Mouse (Mus musculus) liver, embryonic 15.5 days (tissue): ENCODE measurements around the gene Ntn3. TPM values are rescaled to one million over a fixed set of nuclear protein-coding genes. Genes with fewer than 3 reads are reported as not detected.

Source experiments
- ATAC-seq: fragments of 200-750 bp; cut with Nextera tagmentation; 2 replicates; pipeline ENCODE4 v1.8.0; 2017; ENCODE audit warnings: moderate number of reproducible peaks, mild to moderate bottlenecking, moderate library complexity; ENCODE audit not compliant: insufficient read depth
- H3K27ac ChIP-seq: fragments of 300-500 bp; sonication (generic); replicated peaks from 2 replicates; pipeline ENCODE4 v1.5.1; 2015; ENCODE audit warnings: mild to moderate bottlenecking, inconsistent platforms
- H3K27me3 ChIP-seq: fragments of 300-500 bp; sonication (generic); 2 replicates; pipeline ENCODE4 v1.6.1; 2015; ENCODE audit warnings: mild to moderate bottlenecking, inconsistent platforms
- H3K36me3 ChIP-seq: fragments of 300-500 bp; sonication (generic); replicated peaks from 2 replicates; pipeline ENCODE4 v1.6.1; 2015; ENCODE audit warnings: moderate library complexity, mild to moderate bottlenecking, inconsistent platforms
- H3K4me1 ChIP-seq: fragments of 300-500 bp; sonication (generic); replicated peaks from 2 replicates; pipeline ENCODE4 v1.6.1; 2015; ENCODE audit warnings: inconsistent platforms
- H3K4me2 ChIP-seq: fragments of 300-500 bp; sonication (generic); 2 replicates; pipeline ENCODE4 v1.6.1; 2015; ENCODE audit warnings: moderate library complexity, mild to moderate bottlenecking, inconsistent platforms
- H3K4me3 ChIP-seq: fragments of 300-500 bp; sonication (generic); replicated peaks from 2 replicates; pipeline ENCODE4 v1.5.1; 2015; ENCODE audit warnings: mild to moderate bottlenecking, inconsistent platforms
- H3K9ac ChIP-seq: fragments of 300-500 bp; sonication (generic); 2 replicates; pipeline ENCODE4 v1.6.1; 2015; ENCODE audit warnings: moderate library complexity, mild to moderate bottlenecking, inconsistent platforms
- H3K9me3 ChIP-seq: fragments of 300-500 bp; sonication (generic); replicated peaks from 2 replicates; pipeline ENCODE4 v1.6.1; 2016; ENCODE audit warnings: inconsistent platforms
- WGBS: fragments of 180-500 bp; shearing (Covaris S2); methylation state at CpG from one replicate; pipeline ENCODE4 v1.1.7; 2015; ENCODE audit warnings: mixed read lengths; ENCODE audit not compliant: insufficient replicate concordance; 5-methylcytosine and 5-hydroxymethylcytosine counted together
- polyA plus RNA-seq: library from polyadenylated mRNA; unstranded; fragments of >200 nt; fragmentation: Nextera tagmentation; extraction: Ambion mirVana; gene quantifications from 2 replicates; pipeline ENCODE4 v1.2.1, GENCODE M21; 2015

Ntn3 gene
- polyA plus RNA-seq, 1 experiment from 2014 or later, result 1.1 TPM

DNA sequence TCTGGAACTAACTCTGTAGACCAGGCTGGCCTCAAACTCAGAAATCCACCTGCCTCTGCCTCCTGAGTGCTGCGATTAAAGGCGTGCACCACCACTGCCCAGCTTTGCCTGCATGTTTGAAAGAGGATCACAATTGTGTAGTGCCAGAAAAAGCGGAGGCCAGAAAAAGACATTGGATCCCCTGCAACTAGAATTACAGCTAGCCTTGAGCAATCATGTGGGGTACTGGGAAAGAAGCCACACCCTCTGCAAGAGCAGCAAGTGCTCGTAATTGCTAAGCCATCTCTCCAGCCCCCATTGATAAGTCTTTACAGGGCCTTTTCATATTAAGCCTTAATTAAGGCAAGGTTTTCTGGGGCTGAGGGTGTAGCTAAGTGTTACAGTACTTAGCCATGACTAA, 17.9 kb downstream of the Ntn3 start:
- no peak overlapping the region for H3K4me3 ChIP-seq
- H3K27ac ChIP-seq, result no peak overlapping the region
- 63% methylated on average over 4 of the region's 4 CpGs for WGBS
- H3K27me3 ChIP-seq, result no peaks in the 10 kb centered on the region
- no peak overlapping the region for H3K9ac ChIP-seq
- H3K9me3 ChIP-seq, result no peaks in the 10 kb centered on the region
- H3K4me1 ChIP-seq, result peaks cover 61% of the 10 kb centered on the region
- peaks cover 44% of the 10 kb centered on the region for H3K36me3 ChIP-seq
- no peak for ATAC-seq
- no peak overlapping the region for H3K4me2 ChIP-seq

DNA sequence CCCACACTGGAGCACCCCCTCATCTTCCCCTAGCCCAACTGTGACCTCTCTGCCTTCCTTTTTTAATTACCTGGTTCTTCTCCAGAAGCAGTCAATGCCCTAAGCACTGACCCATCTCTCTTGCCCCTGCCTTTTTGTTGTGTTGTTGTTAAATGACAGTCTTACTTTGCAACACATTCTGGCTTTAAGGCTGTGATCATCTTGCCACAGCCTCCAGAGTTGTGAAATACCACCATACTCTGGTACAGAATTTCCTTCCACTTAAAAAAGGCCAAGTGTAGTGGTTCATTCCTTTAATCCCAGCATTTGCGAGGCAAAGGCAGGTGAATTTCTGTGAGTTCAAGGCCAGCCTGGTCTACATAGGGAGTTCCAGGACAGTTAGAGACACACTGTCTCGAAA, 18.4 kb downstream of the Ntn3 start:
- no peak for ATAC-seq
- Histone ChIP-seq H3K9me3 (no peaks in the 10 kb centered on the region), H3K27me3 (no peaks in the 10 kb centered on the region), H3K4me2 (no peak overlapping the region), H3K36me3 (peaks cover 46% of the 10 kb centered on the region), H3K4me3 (no peak overlapping the region), H3K9ac (no peak overlapping the region), H3K4me1 (peaks cover 55% of the 10 kb centered on the region), H3K27ac (no peak overlapping the region; the same call in 1 of the 2 replicates)
- 66% methylated on average over 2 of the region's 2 CpGs for WGBS

DNA sequence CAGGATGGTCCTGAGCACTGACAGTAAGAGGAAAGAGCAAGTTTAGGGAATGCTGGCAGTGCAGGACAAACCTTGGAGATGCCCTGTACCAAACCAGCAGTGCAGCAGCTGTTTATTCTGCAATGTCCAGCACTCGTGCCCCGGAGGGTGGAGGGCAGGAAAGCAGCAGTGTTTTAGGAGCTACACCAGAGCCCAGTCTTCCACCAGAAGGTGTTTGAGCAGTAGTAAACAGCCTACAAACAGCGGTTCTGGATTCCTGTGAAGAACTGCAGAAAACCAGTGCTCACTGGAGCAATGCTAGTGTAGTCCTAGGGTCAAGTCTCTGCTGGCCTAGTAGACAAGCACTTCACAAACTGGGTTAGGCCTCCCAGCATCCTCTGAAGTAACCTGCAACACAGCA, 35.1 kb downstream of the Ntn3 start:
- no peaks in the 10 kb centered on the region for H3K27me3 ChIP-seq
- H3K4me3 ChIP-seq, result no peak overlapping the region
- no peak overlapping the region for H3K4me2 ChIP-seq
- peaks cover 6% of the 10 kb centered on the region for H3K36me3 ChIP-seq
- 77% methylated on average over 3 of the region's 3 CpGs for WGBS
- no peak overlapping the region for H3K9ac ChIP-seq
- no peak for ATAC-seq
- H3K4me1 ChIP-seq, result peaks cover 35% of the 10 kb centered on the region
- H3K9me3 ChIP-seq, result no peaks in the 10 kb centered on the region
- peak overlapping the region; percentile 22; the same call in 1 of the 2 replicates for H3K27ac ChIP-seq

DNA sequence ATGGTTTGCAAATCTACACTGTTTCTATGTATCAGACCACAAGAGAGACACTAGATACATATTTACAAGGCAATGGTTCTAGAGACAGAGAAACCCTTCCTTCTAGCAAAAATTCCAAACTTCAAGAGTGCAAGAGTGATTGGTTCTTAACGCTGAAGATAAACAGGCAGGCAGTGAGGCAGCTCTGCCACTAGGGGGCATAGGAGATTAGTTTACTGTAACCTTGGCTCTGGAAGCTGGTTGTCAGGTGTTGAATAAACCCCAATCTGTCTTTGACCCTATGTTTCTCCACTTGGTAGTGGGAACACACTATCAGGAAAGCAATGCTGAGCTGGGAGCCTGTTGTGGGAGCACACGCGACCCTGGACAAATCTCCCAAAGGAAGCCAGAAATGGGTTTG, 35.9 kb downstream of the Ntn3 start:
- Histone ChIP-seq H3K9me3 (no peaks in the 10 kb centered on the region), H3K27me3 (no peaks in the 10 kb centered on the region), H3K4me1 (peaks cover 38% of the 10 kb centered on the region), H3K27ac (peak overlapping the region; percentile 22; the same call in 1 of the 2 replicates), H3K36me3 (0 out of 2 replicates have a peak, but pooled peaks cover 1% of the 10 kb centered on the region), H3K4me3 (no peak overlapping the region), H3K4me2 (no peak overlapping the region), H3K9ac (no peak overlapping the region)
- 2% methylated on average over 3 of the region's 3 CpGs for WGBS
- no peak for ATAC-seq

DNA sequence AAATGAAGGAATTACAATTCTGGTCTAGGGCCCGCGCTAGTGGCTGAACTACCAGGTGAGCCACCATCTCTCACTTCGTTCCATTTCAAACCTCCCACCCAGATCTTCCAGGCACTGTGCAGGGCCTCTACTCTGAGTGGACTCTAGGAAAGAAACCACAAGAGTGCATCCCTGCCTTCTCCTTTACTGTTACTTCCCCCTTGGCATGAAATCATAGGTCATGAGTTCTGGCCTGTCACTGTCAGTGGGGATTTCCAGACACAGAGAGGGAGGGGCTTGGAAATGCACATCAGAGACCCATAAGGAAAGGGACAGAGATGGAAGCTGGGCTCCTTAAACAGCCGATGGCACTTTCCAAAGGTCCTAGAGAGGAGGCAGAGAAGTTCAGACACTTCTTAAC, 37.6 kb downstream of the Ntn3 start:
- Histone ChIP-seq H3K36me3 (peaks cover 13% of the 10 kb centered on the region), H3K4me3 (no peak overlapping the region), H3K27ac (0 out of 2 replicates have a peak overlapping the region, but pooled peaks have one; percentile 98), H3K4me1 (peaks cover 54% of the 10 kb centered on the region), H3K4me2 (no peak overlapping the region), H3K27me3 (no peaks in the 10 kb centered on the region), H3K9me3 (no peaks in the 10 kb centered on the region), H3K9ac (no peak overlapping the region)
- no peak for ATAC-seq
- WGBS, result 70% methylated on average over 4 of the region's 4 CpGs

DNA sequence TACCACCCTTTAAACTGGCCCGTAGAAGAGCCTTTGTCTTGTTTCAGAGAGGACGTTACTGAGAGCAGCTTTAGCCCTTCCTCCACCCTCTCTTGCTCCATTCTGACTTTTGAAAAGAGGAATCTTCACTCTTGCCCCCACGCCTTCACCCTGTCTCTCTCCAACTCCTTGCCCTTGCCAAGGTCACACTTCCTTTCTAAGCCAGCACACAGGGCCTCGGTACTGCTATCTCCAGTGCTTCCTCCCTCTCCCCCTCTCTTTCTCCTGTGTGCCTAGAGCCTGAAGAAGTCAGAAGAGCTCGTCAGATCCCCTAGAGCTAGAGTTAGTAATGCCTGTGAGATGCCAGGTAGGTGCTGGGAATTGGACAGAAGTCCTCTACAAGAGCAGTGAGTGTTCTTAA, 38.6 kb downstream of the Ntn3 start:
- H3K4me3 ChIP-seq, result peak overlapping the region; percentile 93
- WGBS, result 51% methylated on average over 5 of the region's 5 CpGs

DNA sequence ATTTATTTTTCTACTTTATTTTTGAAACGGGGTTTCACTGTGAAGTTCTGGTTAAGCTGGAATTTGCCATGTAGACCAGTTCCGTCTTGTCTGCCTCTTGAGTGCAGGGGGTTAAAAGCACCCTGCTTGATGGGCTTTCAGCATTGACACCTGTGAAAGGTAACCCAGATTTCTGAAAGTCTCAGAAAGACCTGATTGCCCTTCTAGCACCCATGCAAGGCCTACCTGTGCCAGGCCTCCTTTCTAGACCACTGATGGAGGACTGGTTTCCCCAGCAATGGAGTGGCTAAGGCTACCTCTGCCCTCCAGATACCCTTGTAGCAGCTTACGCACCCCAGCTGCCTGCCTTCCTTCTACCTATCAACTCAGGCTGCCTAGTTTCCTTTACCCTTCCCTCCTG, 39.2 kb downstream of the Ntn3 start:
- ATAC-seq, result no peak
- WGBS, result 60% methylated on average over 3 of the region's 3 CpGs
- Histone ChIP-seq H3K4me1 (peaks cover 64% of the 10 kb centered on the region), H3K36me3 (peaks cover 25% of the 10 kb centered on the region), H3K9ac (peak overlapping the region; percentile 91), H3K27ac (peak overlapping the region; percentile 98), H3K27me3 (no peaks in the 10 kb centered on the region), H3K4me2 (peak overlapping the region; percentile 90), H3K9me3 (no peaks in the 10 kb centered on the region), H3K4me3 (peak overlapping the region; percentile 93)

More for the DNA sequence above, 38.6 kb downstream of the Ntn3 start:
- Histone ChIP-seq H3K27ac (peak overlapping the region; percentile 98), H3K4me1 (peaks cover 59% of the 10 kb centered on the region), H3K9me3 (no peaks in the 10 kb centered on the region), H3K27me3 (no peaks in the 10 kb centered on the region), H3K9ac (no peak overlapping the region), H3K36me3 (peaks cover 19% of the 10 kb centered on the region), H3K4me2 (peak overlapping the region; percentile 90)
- no peak for ATAC-seq

DNA sequence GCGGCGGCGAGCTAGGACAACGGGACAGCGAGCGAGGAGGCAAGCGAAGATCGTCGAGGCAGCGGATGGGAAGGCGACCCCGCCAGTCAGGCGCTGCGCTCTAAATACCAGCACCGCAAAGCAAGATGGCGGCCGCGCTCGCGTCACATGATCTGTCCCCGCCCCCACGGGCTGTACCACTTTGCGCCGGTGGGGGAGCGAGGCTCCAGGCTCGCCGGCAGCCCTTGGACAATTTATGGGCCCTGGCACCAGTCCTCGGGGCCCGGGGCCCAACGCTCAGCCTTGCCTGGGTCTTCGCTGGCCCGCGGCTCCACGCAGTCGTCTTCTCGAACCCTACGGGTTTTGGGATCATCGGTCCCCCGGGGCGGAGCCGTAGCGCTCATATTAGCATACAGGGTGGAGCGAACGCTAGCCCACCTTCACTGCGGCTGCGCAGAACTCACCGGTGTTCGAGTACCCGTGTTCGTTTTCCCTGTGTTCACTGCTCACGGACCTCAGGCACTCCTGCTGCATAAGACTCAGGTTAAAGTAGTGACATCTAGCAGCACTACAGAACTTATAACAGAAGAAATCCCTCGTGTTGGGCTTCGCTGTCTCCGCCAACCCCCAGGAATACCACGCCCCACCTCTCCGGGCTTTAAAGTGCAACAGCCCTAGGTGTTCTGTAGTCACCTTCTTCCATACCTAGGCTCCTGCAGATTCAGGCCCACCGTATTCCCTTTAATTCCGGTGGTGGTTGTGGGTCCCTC, 39.8 kb downstream of the Ntn3 start, which contains the start of gene Atp6v0c:
TSS of gene Atp6v0c (minus strand) at position 386 of the 749 bp plus-strand sequence.
- H3K27me3 ChIP-seq, result no peaks in the 10 kb centered on the region
- H3K9ac ChIP-seq, result peak within 1 kb of the TSS; percentile 91
- peaks cover 31% of the 10 kb centered on the region for H3K36me3 ChIP-seq
- H3K4me3 ChIP-seq, result peak within 1 kb of the TSS; percentile 93
- H3K27ac ChIP-seq, result peak within 1 kb of the TSS; percentile 98
- H3K4me1 ChIP-seq, result peaks cover 69% of the 10 kb centered on the region
- peak; percentile 81 for ATAC-seq
- WGBS, result under 1% methylated on average over 58 of the region's 58 CpGs
- peak within 1 kb of the TSS; percentile 90 for H3K4me2 ChIP-seq
- H3K9me3 ChIP-seq, result no peaks in the 10 kb centered on the region

DNA sequence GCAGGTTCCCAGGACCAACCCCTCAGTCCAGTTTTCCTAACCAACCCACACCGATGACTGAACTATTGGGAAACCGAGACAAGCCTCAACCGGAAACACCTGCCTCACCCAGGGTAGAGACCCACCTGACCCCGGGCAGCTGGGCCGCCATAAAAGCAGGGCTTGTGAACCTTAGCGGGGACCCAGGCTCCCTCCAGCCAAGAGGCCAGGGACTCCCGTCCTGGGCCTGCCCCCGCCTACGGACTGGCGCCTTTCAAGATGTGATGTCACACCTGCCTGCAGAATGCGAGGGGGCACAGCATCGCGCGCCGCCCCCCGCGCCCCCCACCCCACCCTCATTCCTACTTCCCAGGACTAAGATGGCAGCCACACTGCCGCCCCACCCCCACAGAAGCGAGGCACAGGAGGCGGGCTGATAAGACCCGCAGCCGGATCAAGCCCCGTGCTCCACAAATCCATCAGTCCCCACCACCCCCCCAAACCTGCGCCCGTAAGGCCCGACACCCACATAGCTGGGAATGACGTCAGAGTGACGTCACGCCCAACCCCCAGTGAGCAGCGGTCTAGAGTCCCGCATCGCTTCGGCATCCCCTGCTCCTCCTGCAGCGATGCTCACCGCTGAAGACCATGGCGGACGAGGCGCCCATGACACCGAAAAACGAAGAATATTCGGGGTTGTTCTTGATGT, 40.6 kb downstream of the Ntn3 start:
- H3K27ac ChIP-seq, result peak overlapping the region; percentile 98
- H3K9ac ChIP-seq, result peak overlapping the region; percentile 91
- H3K4me2 ChIP-seq, result peak overlapping the region; percentile 90
- peak overlapping the region; percentile 93 for H3K4me3 ChIP-seq
- H3K27me3 ChIP-seq, result no peaks in the 10 kb centered on the region
- under 1% methylated on average over 41 of the region's 41 CpGs for WGBS
- no peaks in the 10 kb centered on the region for H3K9me3 ChIP-seq
- H3K36me3 ChIP-seq, result peaks cover 32% of the 10 kb centered on the region
- peaks cover 65% of the 10 kb centered on the region for H3K4me1 ChIP-seq
- ATAC-seq, result peak; percentile 43

DNA sequence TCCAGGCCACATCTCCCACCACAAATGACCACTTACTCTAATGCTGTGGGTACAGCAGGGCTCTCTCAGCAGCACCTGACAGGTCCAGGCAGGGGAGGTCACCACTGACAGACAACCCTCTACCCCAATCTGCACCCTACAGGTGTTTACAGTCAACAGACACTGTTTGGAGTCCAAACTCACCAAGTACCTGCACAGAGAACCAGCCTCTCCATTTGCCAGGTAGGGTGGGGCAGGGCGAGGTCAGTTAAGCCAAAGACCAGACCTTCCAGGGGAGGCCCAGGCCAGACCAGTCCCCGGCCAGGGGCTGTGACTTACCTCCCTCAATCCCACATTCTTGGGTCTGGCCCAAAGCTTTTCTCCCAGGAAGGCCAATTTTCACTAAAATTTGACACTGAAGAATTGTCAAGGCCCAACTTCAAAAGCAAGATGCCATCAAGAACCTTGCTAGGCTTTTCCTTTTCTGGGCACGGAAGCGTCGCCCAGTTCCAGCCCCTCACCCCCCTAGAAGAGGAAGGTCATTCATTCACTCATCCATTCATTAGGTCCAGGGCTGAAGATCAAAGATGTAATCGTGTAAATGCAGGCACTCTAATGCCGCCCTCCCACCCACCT, 41.3 kb downstream of the Ntn3 start:
- peaks cover 67% of the 10 kb centered on the region for H3K4me1 ChIP-seq
- H3K27ac ChIP-seq, result peak overlapping the region; percentile 98
- 44% methylated on average over 7 of the region's 7 CpGs for WGBS
- no peaks in the 10 kb centered on the region for H3K27me3 ChIP-seq
- peak overlapping the region; percentile 90 for H3K4me2 ChIP-seq
- peaks cover 32% of the 10 kb centered on the region for H3K36me3 ChIP-seq
- no peak for ATAC-seq
- H3K4me3 ChIP-seq, result peak overlapping the region; percentile 93
- H3K9ac ChIP-seq, result peak overlapping the region; percentile 91
- no peaks in the 10 kb centered on the region for H3K9me3 ChIP-seq

DNA sequence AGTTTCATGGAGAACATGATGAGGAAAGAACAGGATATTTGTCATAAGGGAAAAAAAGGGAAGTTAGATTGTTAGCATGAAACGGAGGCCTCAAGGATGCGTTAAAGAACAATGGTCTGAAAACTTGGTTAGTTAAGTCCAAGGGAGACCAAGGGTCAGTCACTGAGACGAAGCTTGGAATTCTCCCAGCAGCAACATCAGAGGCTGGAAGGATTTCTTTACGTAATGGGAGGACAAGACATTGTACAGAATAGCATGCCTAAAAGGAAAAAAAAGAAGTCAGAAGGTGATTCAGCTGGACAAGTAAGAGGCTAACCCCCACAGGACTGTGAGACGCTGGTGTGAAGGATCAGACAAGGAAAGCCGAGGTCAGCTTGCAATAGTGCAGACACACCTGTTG, 42.2 kb downstream of the Ntn3 start:
- H3K4me3 ChIP-seq, result peak overlapping the region; percentile 93
- peaks cover 71% of the 10 kb centered on the region for H3K4me1 ChIP-seq
- no peak overlapping the region for H3K9ac ChIP-seq
- peak overlapping the region; percentile 90 for H3K4me2 ChIP-seq
- 52% methylated on average over 6 of the region's 6 CpGs for WGBS
- peak overlapping the region; percentile 98 for H3K27ac ChIP-seq
- H3K9me3 ChIP-seq, result no peaks in the 10 kb centered on the region
- peaks cover 32% of the 10 kb centered on the region for H3K36me3 ChIP-seq
- ATAC-seq, result no peak
- no peaks in the 10 kb centered on the region for H3K27me3 ChIP-seq
